Mouse (Mus musculus): ENCODE data around the gene Rasgrf1. TPM values are rescaled to one million over a fixed set of nuclear protein-coding genes. Genes with fewer than 3 reads are reported as not detected.

The Rasgrf1 gene
- not detected for total RNA-seq (2023)

DNA sequence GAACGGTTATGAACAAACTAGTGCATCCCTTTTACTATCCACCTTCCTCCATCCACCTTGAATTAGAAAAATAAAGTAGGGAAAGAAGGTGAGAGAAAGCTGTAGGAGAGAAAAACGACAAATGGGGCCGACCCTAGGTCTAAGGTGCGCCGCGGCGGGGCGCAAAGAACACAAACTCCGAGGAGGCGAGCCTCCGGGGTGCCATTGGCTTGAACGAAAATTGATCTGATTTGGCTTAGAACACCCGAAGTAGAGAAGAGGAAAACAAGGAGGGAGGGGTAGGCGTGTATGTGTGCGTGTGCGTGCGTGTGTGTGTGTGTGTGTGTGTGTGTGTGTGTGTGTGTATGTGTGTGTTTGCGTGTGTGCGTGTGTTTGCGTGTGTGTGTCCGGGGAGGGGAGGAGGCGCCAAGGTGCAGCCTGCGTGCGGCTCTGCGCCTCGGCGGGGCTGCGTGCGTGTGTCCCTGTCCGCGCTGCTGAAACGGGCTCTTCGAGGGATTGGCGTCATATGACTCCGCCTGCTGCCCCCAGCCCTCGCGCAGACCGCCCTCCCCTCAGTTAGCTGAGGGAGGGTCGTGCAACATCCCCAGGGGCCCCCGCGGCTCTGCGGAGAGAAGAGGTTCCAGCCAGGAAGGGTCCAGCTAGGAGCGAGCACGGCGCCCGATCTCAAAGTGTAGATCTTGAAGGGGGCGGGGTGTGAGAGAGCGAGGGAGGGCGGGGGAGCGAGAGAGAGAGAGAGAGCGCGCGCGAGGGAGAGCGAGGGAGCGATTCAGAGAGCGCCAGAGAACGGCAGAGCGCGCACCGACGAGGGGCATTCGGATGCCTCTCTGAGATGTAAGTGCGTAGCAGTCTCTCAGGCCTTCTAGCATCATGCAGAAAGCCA lies at the start of gene Rasgrf1:
Gene Rasgrf1, plus strand, starts transcription at position 778 of the 880 bp plus-strand sequence.

DNA sequence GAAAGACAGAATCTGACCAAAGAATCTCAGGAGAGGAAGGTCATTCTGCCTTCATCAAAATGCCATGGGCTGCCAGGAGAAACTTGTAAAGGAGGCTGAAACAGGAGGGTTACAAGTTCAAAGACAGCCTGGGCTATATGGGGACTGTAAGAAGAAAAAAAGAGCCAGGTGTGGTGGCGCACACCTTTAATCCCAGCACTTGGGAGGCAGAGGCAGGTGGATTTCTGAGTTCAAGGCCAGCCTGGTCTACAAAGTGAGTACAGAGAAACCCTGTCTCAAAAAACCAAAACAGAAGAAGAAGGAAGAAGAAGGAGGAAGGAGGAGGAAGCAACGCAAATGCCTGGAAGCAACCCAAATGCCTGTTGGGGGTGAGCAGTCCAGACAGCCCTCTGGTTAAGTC lies 144.1 kb downstream of the Rasgrf1 start, which contains the start of gene Ctsh:
Gene Ctsh, plus strand, starts transcription at position 301 of the 400 bp plus-strand sequence.

Other genes starting within 250 kb of the Rasgrf1 start
- 12.0 TPM for gene Tmed3, start 204.8 kb upstream of the Rasgrf1 start, total RNA-seq (2023)
- not detected for gene Ankrd34c, start 171.4 kb upstream of the Rasgrf1 start, total RNA-seq (2023)
- gene Ctsh, start 144.2 kb downstream of the Rasgrf1 start, total RNA-seq (2023), result 31.3 TPM
- 422 TPM for gene Morf4l1, start 204.9 kb downstream of the Rasgrf1 start, total RNA-seq (2023)

Measured in CD4-positive naive resting alpha-beta T cell, adult 76 days (primary cell).